In the genomic region with DNA sequence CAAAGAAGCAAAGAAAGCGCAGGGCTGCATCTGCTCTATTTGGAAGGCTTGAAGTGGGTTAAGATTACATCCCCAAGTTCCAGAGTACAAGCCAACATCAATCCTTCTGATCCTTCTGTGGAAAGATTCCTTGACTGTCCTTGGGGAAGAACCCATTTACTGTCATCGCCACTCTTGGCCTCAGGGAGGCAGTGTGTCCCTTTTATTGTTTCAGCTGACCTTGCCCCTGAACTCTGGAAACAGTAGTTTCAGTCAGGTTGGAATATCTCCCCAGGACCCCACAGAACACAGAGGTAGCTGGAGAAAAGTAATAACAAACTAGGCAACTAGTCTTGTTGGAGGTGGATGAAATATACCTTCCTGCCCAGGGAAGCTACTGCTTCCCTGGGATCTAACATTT, we compare ENCODE assay signal across 8 mouse cellular contexts. TPM values are rescaled to one million over a fixed set of nuclear protein-coding genes. Genes with fewer than 3 reads are reported as not detected.
A peak's percentile ranks its signal among the peaks of the same experiment; 100 is the strongest.
DNase-seq lines count a peak whose midpoint lies in the region; ATAC-seq and TF ChIP-seq lines count a peak whose summit lies in the region.

No protein-coding gene starts in this region.

- TF ChIP-seq EP300 in heart, postnatal 0 days (IDR thresholded peaks at IDR 0.05; ENCODE audit: low read depth): no peak

- peaks cover 4% of the 10 kb centered on the region for H3K4me1 ChIP-seq in heart, postnatal 0 days (ENCODE audit: control insufficient read depth, insufficient read depth)
- H3K4me1 ChIP-seq in heart, embryonic 11.5 days (ENCODE audit: control insufficient read depth, insufficient read depth, low read length): no peaks in the 10 kb centered on the region
- H3K4me1 ChIP-seq in hindbrain, embryonic 10.5 days (replicated peaks): no peaks in the 10 kb centered on the region

- 38% methylated on average over 2 of the region's 2 CpGs for WGBS in heart, postnatal 0 days
- whole genome bisulfite sequencing in heart, embryonic 11.5 days (ENCODE audit: insufficient replicate concordance): 26% methylated on average over 2 of the region's 2 CpGs
- WGBS in hindbrain, embryonic 10.5 days: 31% methylated on average over 2 of the region's 2 CpGs

- no peak for ATAC-seq in heart, postnatal 0 days (ENCODE audit: insufficient read depth, low read depth)
- no peak for ATAC-seq in heart, embryonic 11.5 days (replicated peaks; ENCODE audit: insufficient number of reproducible peaks, low FRiP score, low TSS enrichment)

- no peaks in the 10 kb centered on the region for H3K36me3 ChIP-seq in heart, postnatal 0 days (replicated peaks; ENCODE audit: control insufficient read depth, insufficient read depth, low read length)
- H3K36me3 ChIP-seq in heart, embryonic 11.5 days (ENCODE audit: control insufficient read depth, insufficient read depth, low read length): no peaks in the 10 kb centered on the region
- no peaks in the 10 kb centered on the region for H3K36me3 ChIP-seq in hindbrain, embryonic 10.5 days

- H3K9ac ChIP-seq in heart, postnatal 0 days (replicated peaks; ENCODE audit: low read depth, low read length): no peak overlapping the region
- H3K9ac ChIP-seq in heart, embryonic 11.5 days (ENCODE audit: low read depth, low read length): no peak overlapping the region

- no peaks in the 10 kb centered on the region for H3K9me3 ChIP-seq in heart, postnatal 0 days (replicated peaks; ENCODE audit: control insufficient read depth, low read length)
- no peaks in the 10 kb centered on the region for H3K9me3 ChIP-seq in heart, embryonic 11.5 days (replicated peaks; ENCODE audit: control insufficient read depth, low read length)
- no peaks in the 10 kb centered on the region for H3K9me3 ChIP-seq in hindbrain, embryonic 10.5 days

- H3K4me2 ChIP-seq in heart, postnatal 0 days (ENCODE audit: low read depth, low read length): no peak overlapping the region
- no peak overlapping the region for H3K4me2 ChIP-seq in heart, embryonic 11.5 days

- no peak overlapping the region for H3K4me3 ChIP-seq in heart, postnatal 0 days (ENCODE audit: low read depth, low read length)
- H3K4me3 ChIP-seq in heart, embryonic 11.5 days (ENCODE audit: low read depth, low read length): no peak overlapping the region
- H3K4me3 ChIP-seq in hindbrain, embryonic 10.5 days: no peak overlapping the region

- no peak for DNase-seq in heart, postnatal 0 days (ENCODE audit: low spot score)
- peak; percentile 45 for DNase-seq in 3T3-L1 (ENCODE audit: low read depth, low spot score)
- peak; percentile 59 for DNase-seq in ES-CJ7 (ENCODE audit: low read depth, low spot score)
- peak; percentile 29 for DNase-seq in kidney, postnatal 14 days
- no peak for DNase-seq in layer of hippocampus, adult 18-20 months (ENCODE audit: low spot score in 2 of 2)
- no peak for DNase-seq in cerebellum, adult 9-11 months
- DNase-seq in hindbrain, embryonic 10.5 days (ENCODE audit: low spot score): no peak

- TF ChIP-seq CTCF in heart, postnatal 0 days (IDR thresholded peaks at IDR 0.05; ENCODE audit: low read depth): peak; percentile 60

- no peak overlapping the region for H3K27ac ChIP-seq in heart, postnatal 0 days (ENCODE audit: low read depth)
- no peak overlapping the region for H3K27ac ChIP-seq in heart, embryonic 11.5 days (ENCODE audit: low read depth, low read length)
- H3K27ac ChIP-seq in hindbrain, embryonic 10.5 days: no peak overlapping the region

- H3K27me3 ChIP-seq in heart, postnatal 0 days (ENCODE audit: control insufficient read depth, insufficient read depth, low read length): no peaks in the 10 kb centered on the region
- H3K27me3 ChIP-seq in heart, embryonic 11.5 days (ENCODE audit: control insufficient read depth, insufficient read depth, low read length): peaks cover 3% of the 10 kb centered on the region; the same call in 1 of the 2 replicates
- H3K27me3 ChIP-seq in hindbrain, embryonic 10.5 days (ENCODE audit: insufficient read depth, poor library complexity, severe bottlenecking): no peaks in the 10 kb centered on the region

RNA-seq across cellular contexts. Expression of a gene that starts 10.1 kb away (rescaled TPM):
- 76.0 and 113 TPM in 2 replicates for total RNA-seq in heart, postnatal 0 days (2014; rRNA removed; ENCODE audit: low replicate concordance)
- 131 and 138 TPM in 2 replicates for polyA plus RNA-seq in heart, postnatal 0 days (2015; fragmentation: Nextera tagmentation; extraction: Ambion mirVana)
- polyA plus RNA-seq in heart, embryonic 11.5 days (2014; fragmentation: Nextera tagmentation; extraction: Ambion mirVana): 187 and 204 TPM in 2 replicates
- total RNA-seq in layer of hippocampus, adult 18-20 months (2021): 10 to 100 TPM; 60.7 to 68.2 TPM
- polyA plus RNA-seq in hindbrain, embryonic 10.5 days (2016; fragmentation: Nextera tagmentation; extraction: Ambion mirVana): 87.6 and 110 TPM in 2 replicates

RNA-seq across cellular contexts. Expression of a gene that starts 18.9 kb away (rescaled TPM):
- total RNA-seq in heart, postnatal 0 days (2014; rRNA removed; ENCODE audit: low replicate concordance): 4.5 TPM in 1 of 2 replicates, not detected in the other
- 5.9 and 6.5 TPM in 2 replicates for polyA plus RNA-seq in heart, postnatal 0 days (2015; fragmentation: Nextera tagmentation; extraction: Ambion mirVana)
- polyA plus RNA-seq in heart, embryonic 11.5 days (2014; fragmentation: Nextera tagmentation; extraction: Ambion mirVana): 0.75 and 1.4 TPM in 2 replicates
- 1 to 10 TPM; 3.7 to 5.6 TPM for total RNA-seq in layer of hippocampus, adult 18-20 months (2021)
- polyA plus RNA-seq in hindbrain, embryonic 10.5 days (2016; fragmentation: Nextera tagmentation; extraction: Ambion mirVana): 1.1 and 1.2 TPM in 2 replicates

RNA-seq across cellular contexts. Expression of a gene that starts 19.0 kb away (rescaled TPM):
- total RNA-seq in heart, postnatal 0 days (2014; rRNA removed; ENCODE audit: low replicate concordance): 91.6 and 105 TPM in 2 replicates
- 72.4 TPM in 2 replicates for polyA plus RNA-seq in heart, postnatal 0 days (2015; fragmentation: Nextera tagmentation; extraction: Ambion mirVana)
- polyA plus RNA-seq in heart, embryonic 11.5 days (2014; fragmentation: Nextera tagmentation; extraction: Ambion mirVana): 46.7 and 46.8 TPM in 2 replicates
- 10 to 100 TPM; 18.7 to 21.8 TPM for total RNA-seq in layer of hippocampus, adult 18-20 months (2021)
- polyA plus RNA-seq in hindbrain, embryonic 10.5 days (2016; fragmentation: Nextera tagmentation; extraction: Ambion mirVana): 57.8 and 59.7 TPM in 2 replicates

RNA-seq across cellular contexts. Expression of a gene that starts 33.0 kb away (rescaled TPM):
- 33.1 and 60.4 TPM in 2 replicates for total RNA-seq in heart, postnatal 0 days (2014; rRNA removed; ENCODE audit: low replicate concordance)
- 33.0 and 36.1 TPM in 2 replicates for polyA plus RNA-seq in heart, postnatal 0 days (2015; fragmentation: Nextera tagmentation; extraction: Ambion mirVana)
- polyA plus RNA-seq in heart, embryonic 11.5 days (2014; fragmentation: Nextera tagmentation; extraction: Ambion mirVana): 31.1 and 33.9 TPM in 2 replicates
- 10 to 100 TPM; 15.2 to 18.0 TPM for total RNA-seq in layer of hippocampus, adult 18-20 months (2021)
- 48.1 and 51.3 TPM in 2 replicates for polyA plus RNA-seq in hindbrain, embryonic 10.5 days (2016; fragmentation: Nextera tagmentation; extraction: Ambion mirVana)

RNA-seq across cellular contexts. Expression of a gene that starts 59.0 kb away (rescaled TPM):
- total RNA-seq in heart, postnatal 0 days (2014; rRNA removed; ENCODE audit: low replicate concordance): 7.7 and 15.6 TPM in 2 replicates
- 10.7 and 11.6 TPM in 2 replicates for polyA plus RNA-seq in heart, postnatal 0 days (2015; fragmentation: Nextera tagmentation; extraction: Ambion mirVana)
- polyA plus RNA-seq in heart, embryonic 11.5 days (2014; fragmentation: Nextera tagmentation; extraction: Ambion mirVana): 11.7 and 12.5 TPM in 2 replicates
- total RNA-seq in layer of hippocampus, adult 18-20 months (2021): 10 to 100 TPM; 18.5 to 22.2 TPM
- polyA plus RNA-seq in hindbrain, embryonic 10.5 days (2016; fragmentation: Nextera tagmentation; extraction: Ambion mirVana): 18.6 TPM in 2 replicates

Comparison
In these comparisons a context has a peak if more than half of its experiments do, and no peak if none do; other contexts are left out.
1. DNase-seq: peak in 3T3-L1 (single experiment), ES-CJ7 (single experiment) and kidney, postnatal 14 days (single experiment); none in heart, postnatal 0 days (single experiment), layer of hippocampus, adult 18-20 months (0 of 2), cerebellum, adult 9-11 months (single experiment) and hindbrain, embryonic 10.5 days (single experiment).